Mouse (Mus musculus) gastrocnemius, postnatal 14 days (tissue): Measurements from ENCODE around the gene Cfap54. TPM values are rescaled to one million over a fixed set of nuclear protein-coding genes. Genes with fewer than 3 reads are reported as not detected.

Source experiments
- DNase-seq: peaks from one replicate; pipeline ENCODE4 v3.0.0; 2021; ENCODE audit warnings: mixed read lengths
- intact Hi-C: fragments of 180-260 bp; cut with DNase I; formaldehyde crosslinking; loops from one replicate; pipeline ENCODE4 v1.15.1; 2025; ENCODE audit warnings: low total_unique reads
- total RNA-seq, 2 experiments: library from RNA; stranded (reverse); gene quantifications; 2 replicates each; pipeline ENCODE4 v1.2.3; 2021

Cfap54 gene
- total RNA-seq, 2 experiments from 2014 or later, result 0.66 to 1.4 TPM

GRCm38 (mm10) chr10:92837045-92837444, 244.4 kb downstream of the Cfap54 start:
- DNase-seq, result no peak
- intact Hi-C loops, result no loop called here

DNA sequence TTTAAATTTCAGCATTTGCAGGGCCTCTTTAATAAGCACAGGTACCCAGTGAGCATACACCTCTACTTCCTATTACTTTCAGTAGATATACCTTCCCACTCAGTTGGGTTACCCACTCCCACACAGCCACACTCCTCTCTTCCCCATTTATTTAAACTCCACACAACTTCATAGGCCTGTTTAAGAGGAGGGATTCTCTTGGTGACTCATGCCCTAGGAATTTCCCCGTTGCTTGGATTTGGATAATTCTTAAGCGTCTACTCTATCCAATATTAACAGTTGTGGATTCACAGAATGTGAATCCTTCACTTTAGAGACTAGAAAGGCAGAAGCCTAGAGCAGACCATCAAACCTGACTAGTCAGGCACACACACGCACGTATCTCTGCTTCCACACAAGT, 259.9 kb downstream of the Cfap54 start:
- no peak for DNase-seq
- intact Hi-C loops, result no loop called here

- no peak for DNase-seq
- intact Hi-C loops, result no loop called here
Measured at GRCm38 (mm10) chr10:92818190-92818589, 263.2 kb downstream of the Cfap54 start.

- DNase-seq, result no peak
- intact Hi-C loops, result no loop called here
Measured at GRCm38 (mm10) chr10:92816903-92817302, 264.5 kb downstream of the Cfap54 start.

GRCm38 (mm10) chr10:92810894-92811293, 270.5 kb downstream of the Cfap54 start:
- intact Hi-C loops, result no loop called here
- DNase-seq, result no peak

DNA sequence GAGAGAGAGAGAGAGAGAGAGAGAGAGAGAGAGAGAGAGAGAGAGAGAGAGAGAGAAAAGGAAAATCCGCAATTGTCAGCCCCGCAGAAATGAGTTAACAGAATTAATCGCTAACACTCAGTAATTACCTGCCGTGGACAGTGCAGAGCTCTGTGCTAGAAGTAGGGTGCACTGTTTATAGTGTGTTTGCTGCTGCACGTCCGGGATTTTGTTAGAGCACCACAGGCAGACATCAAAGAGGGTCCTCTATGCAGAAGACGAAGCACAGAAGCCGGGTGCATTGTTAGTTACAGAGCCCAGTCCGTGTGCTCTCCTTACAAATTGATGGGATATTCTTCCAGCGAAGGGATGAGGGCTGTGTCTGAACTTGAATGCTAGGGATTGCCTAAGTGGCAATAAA, 289.5 kb downstream of the Cfap54 start:
- intact Hi-C loops, result no loop called here
- no peak for DNase-seq

DNA sequence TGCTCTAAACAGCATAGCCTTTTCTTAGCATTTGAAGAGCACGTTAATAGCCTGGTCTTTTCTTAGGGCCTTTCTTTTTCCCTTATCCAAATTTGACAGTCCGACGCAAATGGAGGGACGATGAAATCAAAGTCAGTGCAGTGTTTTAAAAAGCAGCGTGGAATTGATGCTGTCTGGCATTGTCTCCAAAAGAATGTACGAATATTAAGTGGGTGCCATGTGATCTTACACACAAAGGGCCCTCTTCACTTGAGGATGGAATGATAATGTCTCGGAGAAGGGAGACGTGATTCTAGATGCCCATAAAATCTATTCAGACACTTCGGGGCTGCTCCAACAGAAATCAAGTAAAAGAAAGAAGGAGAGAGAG, 289.9 kb downstream of the Cfap54 start:
- no peak for DNase-seq

GRCm38 (mm10) chr10:92790893-92791530, 290.4 kb downstream of the Cfap54 start:
- intact Hi-C loops, result no loop called here
- no peak for DNase-seq

More for the DNA sequence above, 289.9 kb downstream of the Cfap54 start:
- intact Hi-C loops, result no loop called here

GRCm38 (mm10) chr10:92790247-92790646, 291.2 kb downstream of the Cfap54 start:
- no peak for DNase-seq

GRCm38 (mm10) chr10:92788410-92789096, 292.9 kb downstream of the Cfap54 start:
- intact Hi-C loops, result no loop called here
- no peak for DNase-seq

More at GRCm38 (mm10) chr10:92790247-92790646, 291.2 kb downstream of the Cfap54 start:
- intact Hi-C loops, result no loop called here

- no peak for DNase-seq
- intact Hi-C loops, result no loop called here
Measured at GRCm38 (mm10) chr10:92782691-92783090, 298.7 kb downstream of the Cfap54 start.

- intact Hi-C loops, result no loop called here
Measured at GRCm38 (mm10) chr10:92754359-92754758, 327.1 kb downstream of the Cfap54 start.

GRCm38 (mm10) chr10:92730339-92730738, 351.1 kb downstream of the Cfap54 start:
- intact Hi-C loops, result no loop called here
- no peak for DNase-seq

More at GRCm38 (mm10) chr10:92754359-92754758, 327.1 kb downstream of the Cfap54 start:
- DNase-seq, result no peak

- DNase-seq, result no peak
- intact Hi-C loops, result no loop called here
Measured at GRCm38 (mm10) chr10:92728723-92729122, 352.7 kb downstream of the Cfap54 start.

Other genes starting within 250 kb of the Cfap54 start
- gene Cdk17, start 79.3 kb upstream of the Cfap54 start, total RNA-seq, result 10 to 100 TPM in 1 of 2 experiments, 1 to 10 TPM in 1; 9.8 to 11.9 TPM
- 10 to 100 TPM; 31.7 to 32.9 TPM for gene Elk3, start 229.5 kb upstream of the Cfap54 start, total RNA-seq